Mouse (Mus musculus): ENCODE measurements around the gene Ip6k3. TPM values are rescaled to one million over a fixed set of nuclear protein-coding genes. Genes with fewer than 3 reads are reported as not detected.

The Ip6k3 gene
- total and polyA plus RNA-seq, 2 experiments from 2014 or later: 0.31 TPM; not detected in 1

GRCm38 (mm10) chr17:27202919-27203357 lies 35.3 kb upstream of the Ip6k3 start:
- Histone ChIP-seq H3K4me2 (ENCODE audit: low read depth, low read length) (peak overlapping the region; percentile 93), H3K9ac (replicated peaks; ENCODE audit: low read length) (peak overlapping the region; percentile 98), H3K27me3 (ENCODE audit: insufficient read depth, low read length) (no peaks in the 10 kb centered on the region), H3K4me1 (ENCODE audit: insufficient read depth, low read length) (peaks cover 4% of the 10 kb centered on the region; the same call in 1 of the 2 replicates), H3K9me3 (ENCODE audit: low read length) (no peaks in the 10 kb centered on the region), H3K36me3 (ENCODE audit: insufficient read depth, low read length) (peaks cover 16% of the 10 kb centered on the region), H3K4me3 (ENCODE audit: low read length) (peak overlapping the region; percentile 86), H3K27ac (peak overlapping the region; percentile 97)
- TF ChIP-seq CTCF (IDR thresholded peaks at IDR 0.05; ENCODE audit: low read depth): no peak
- ATAC-seq (no peak), DNase-seq (ENCODE audit: low spot score) (no peak)
- WGBS: 43% methylated on average over 13 of the region's 14 CpGs

- 78% methylated on average over 2 of the region's 2 CpGs for WGBS
- Histone ChIP-seq H3K9ac (replicated peaks; ENCODE audit: low read length) (no peak overlapping the region), H3K4me2 (ENCODE audit: low read depth, low read length) (no peak overlapping the region), H3K9me3 (ENCODE audit: low read length) (no peaks in the 10 kb centered on the region), H3K36me3 (ENCODE audit: insufficient read depth, low read length) (peaks cover 17% of the 10 kb centered on the region), H3K4me3 (ENCODE audit: low read length) (no peak overlapping the region), H3K27ac (no peak overlapping the region), H3K27me3 (ENCODE audit: insufficient read depth, low read length) (no peaks in the 10 kb centered on the region), H3K4me1 (ENCODE audit: insufficient read depth, low read length) (peaks cover 4% of the 10 kb centered on the region; the same call in 1 of the 2 replicates)
- DNase-seq (ENCODE audit: low spot score) (peak; percentile 51), ATAC-seq (no peak)
- peak; percentile 63 for TF ChIP-seq CTCF (IDR thresholded peaks at IDR 0.05; ENCODE audit: low read depth)
Observed at GRCm38 (mm10) chr17:27201981-27202380, 34.4 kb upstream of the Ip6k3 start.

- no peak overlapping the region for H3K4me3 ChIP-seq (ENCODE audit: low read length)
- H3K9ac ChIP-seq (replicated peaks; ENCODE audit: low read length): no peak overlapping the region
- no peaks in the 10 kb centered on the region for H3K27me3 ChIP-seq (ENCODE audit: insufficient read depth, low read length)
- DNase-seq (ENCODE audit: low spot score) (no peak), ATAC-seq (no peak)
- WGBS: 61% methylated on average over 11 of the region's 11 CpGs
- peaks cover 4% of the 10 kb centered on the region; the same call in 1 of the 2 replicates for H3K4me1 ChIP-seq (ENCODE audit: insufficient read depth, low read length)
- no peaks in the 10 kb centered on the region for H3K9me3 ChIP-seq (ENCODE audit: low read length)
- TF ChIP-seq CTCF (IDR thresholded peaks at IDR 0.05; ENCODE audit: low read depth): no peak
- peaks cover 28% of the 10 kb centered on the region for H3K36me3 ChIP-seq (ENCODE audit: insufficient read depth, low read length)
- H3K4me2 ChIP-seq (ENCODE audit: low read depth, low read length): no peak overlapping the region
- no peak overlapping the region for H3K27ac ChIP-seq
Observed at GRCm38 (mm10) chr17:27200801-27201200, 33.2 kb upstream of the Ip6k3 start.

- 84% methylated on average over 7 of the region's 7 CpGs for WGBS
- Histone ChIP-seq H3K27ac (no peak overlapping the region), H3K36me3 (ENCODE audit: insufficient read depth, low read length) (peaks cover 38% of the 10 kb centered on the region), H3K4me1 (ENCODE audit: insufficient read depth, low read length) (peaks cover 4% of the 10 kb centered on the region; the same call in 1 of the 2 replicates), H3K27me3 (ENCODE audit: insufficient read depth, low read length) (no peaks in the 10 kb centered on the region), H3K9ac (replicated peaks; ENCODE audit: low read length) (no peak overlapping the region), H3K9me3 (ENCODE audit: low read length) (no peaks in the 10 kb centered on the region), H3K4me3 (ENCODE audit: low read length) (no peak overlapping the region), H3K4me2 (ENCODE audit: low read depth, low read length) (no peak overlapping the region)
- DNase-seq (ENCODE audit: low spot score): no peak
- no peak for ATAC-seq
- no peak for TF ChIP-seq CTCF (IDR thresholded peaks at IDR 0.05; ENCODE audit: low read depth)
Observed at GRCm38 (mm10) chr17:27199864-27200263, 32.3 kb upstream of the Ip6k3 start.

- H3K4me2 ChIP-seq (ENCODE audit: low read depth, low read length): no peak overlapping the region
- H3K9ac ChIP-seq (replicated peaks; ENCODE audit: low read length): no peak overlapping the region
- TF ChIP-seq CTCF (IDR thresholded peaks at IDR 0.05; ENCODE audit: low read depth): no peak
- WGBS: 95% methylated on average over 9 of the region's 9 CpGs
- ATAC-seq (no peak), DNase-seq (ENCODE audit: low spot score) (no peak)
- H3K4me1 ChIP-seq (ENCODE audit: insufficient read depth, low read length): peaks cover 8% of the 10 kb centered on the region; the same call in 1 of the 2 replicates
- H3K27me3 ChIP-seq (ENCODE audit: insufficient read depth, low read length): no peaks in the 10 kb centered on the region
- no peak overlapping the region for H3K4me3 ChIP-seq (ENCODE audit: low read length)
- no peak overlapping the region for H3K27ac ChIP-seq
- no peaks in the 10 kb centered on the region for H3K9me3 ChIP-seq (ENCODE audit: low read length)
- H3K36me3 ChIP-seq (ENCODE audit: insufficient read depth, low read length): peaks cover 41% of the 10 kb centered on the region
Observed at GRCm38 (mm10) chr17:27199205-27199604, 31.6 kb upstream of the Ip6k3 start.

- no peak overlapping the region for H3K9ac ChIP-seq (replicated peaks; ENCODE audit: low read length)
- H3K4me2 ChIP-seq (ENCODE audit: low read depth, low read length): no peak overlapping the region
- H3K9me3 ChIP-seq (ENCODE audit: low read length): no peaks in the 10 kb centered on the region
- no peak overlapping the region for H3K4me3 ChIP-seq (ENCODE audit: low read length)
- WGBS: 47% methylated on average over 9 of the region's 9 CpGs
- H3K27me3 ChIP-seq (ENCODE audit: insufficient read depth, low read length): no peaks in the 10 kb centered on the region
- ATAC-seq: no peak
- H3K36me3 ChIP-seq (ENCODE audit: insufficient read depth, low read length): peaks cover 70% of the 10 kb centered on the region
- peaks cover 9% of the 10 kb centered on the region for H3K4me1 ChIP-seq (ENCODE audit: insufficient read depth, low read length)
- TF ChIP-seq CTCF (IDR thresholded peaks at IDR 0.05; ENCODE audit: low read depth): no peak
- H3K27ac ChIP-seq: no peak overlapping the region
- no peak for DNase-seq (ENCODE audit: low spot score)
Observed at GRCm38 (mm10) chr17:27196206-27196605, 28.6 kb upstream of the Ip6k3 start.
